Mouse (Mus musculus) embryonic facial prominence, embryonic 12.5 days (tissue): ENCODE data around the gene Bace2. TPM values are rescaled to one million over a fixed set of nuclear protein-coding genes. Genes with fewer than 3 reads are reported as not detected.

Experiments
- ATAC-seq: fragments of 200-750 bp; cut with Nextera tagmentation; 2 replicates; pipeline ENCODE4 v1.8.0; 2017; ENCODE audit not compliant: insufficient number of reproducible peaks, insufficient read depth, low FRiP score, low TSS enrichment
- H3K27ac ChIP-seq: fragments of 300-500 bp; sonication (generic); 2 replicates; pipeline ENCODE4 v1.5.1; 2016; ENCODE audit warnings: mild to moderate bottlenecking
- H3K27me3 ChIP-seq: fragments of 300-500 bp; sonication (generic); 2 replicates; pipeline ENCODE4 v1.6.1; 2016; ENCODE audit warnings: mild to moderate bottlenecking, moderate library complexity
- H3K36me3 ChIP-seq: fragments of 300-500 bp; sonication (generic); 2 replicates; pipeline ENCODE4 v1.6.1; 2016; ENCODE audit warnings: mild to moderate bottlenecking
- H3K4me1 ChIP-seq: fragments of 300-500 bp; sonication (generic); 2 replicates; pipeline ENCODE4 v1.6.1; 2016
- H3K4me2 ChIP-seq: fragments of 300-500 bp; sonication (generic); replicated peaks from 2 replicates; pipeline ENCODE4 v1.6.1; 2016; ENCODE audit warnings: mild to moderate bottlenecking, moderate library complexity
- H3K4me3 ChIP-seq: fragments of 300-500 bp; sonication (generic); 2 replicates; pipeline ENCODE4 v1.5.1; 2016; ENCODE audit warnings: mild to moderate bottlenecking
- H3K9ac ChIP-seq: fragments of 300-500 bp; sonication (generic); 2 replicates; pipeline ENCODE4 v1.6.1; 2016; ENCODE audit warnings: mild to moderate bottlenecking, moderate library complexity
- H3K9me3 ChIP-seq: fragments of 300-500 bp; sonication (generic); 2 replicates; pipeline ENCODE4 v1.6.1; 2016; ENCODE audit warnings: mild to moderate bottlenecking, moderate library complexity
- WGBS: fragments of 180-500 bp; shearing (Covaris S2); methylation state at CpG from one replicate; pipeline ENCODE4 v1.1.7; 2016; 5-methylcytosine and 5-hydroxymethylcytosine counted together
- polyA plus RNA-seq: library from polyadenylated mRNA; unstranded; fragments of >200 nt; fragmentation: Nextera tagmentation; extraction: Ambion mirVana; gene quantifications from 2 replicates; pipeline ENCODE4 v1.2.1, GENCODE M21; 2016

The Bace2 gene
- polyA plus RNA-seq: 7.2 and 8.3 TPM in 2 replicates

GRCm38 (mm10) chr16:97356499-97357187 is at the start of gene Bace2:
Gene Bace2 (plus strand): TSS chr16:97356742.
- peak; percentile 83 for ATAC-seq
- Histone ChIP-seq H3K9ac (peak within 1 kb of the TSS; percentile 45), H3K27ac (0 out of 2 replicates have a peak within 1 kb of the TSS, but pooled peaks have one; percentile 9), H3K9me3 (no peaks in the 10 kb centered on the region), H3K4me2 (peak within 1 kb of the TSS; percentile 98), H3K4me1 (peaks cover 13% of the 10 kb centered on the region; the same call in 1 of the 2 replicates), H3K4me3 (peak within 1 kb of the TSS; percentile 59), H3K36me3 (no peaks in the 10 kb centered on the region), H3K27me3 (peaks cover 36% of the 10 kb centered on the region)
- WGBS: under 1% methylated on average over 55 of the region's 58 CpGs

- Histone ChIP-seq H3K9me3 (0 out of 2 replicates have a peak, but pooled peaks cover 3% of the 10 kb centered on the region), H3K9ac (no peak overlapping the region), H3K36me3 (no peaks in the 10 kb centered on the region), H3K4me2 (no peak overlapping the region), H3K27ac (no peak overlapping the region), H3K27me3 (no peaks in the 10 kb centered on the region), H3K4me3 (no peak overlapping the region), H3K4me1 (no peaks in the 10 kb centered on the region; the same call in 1 of the 2 replicates)
- ATAC-seq: no peak
- WGBS: 26% methylated on average over 4 of the region's 4 CpGs
Observed at GRCm38 (mm10) chr16:97307594-97307993, 48.9 kb upstream of the Bace2 start.

DNA sequence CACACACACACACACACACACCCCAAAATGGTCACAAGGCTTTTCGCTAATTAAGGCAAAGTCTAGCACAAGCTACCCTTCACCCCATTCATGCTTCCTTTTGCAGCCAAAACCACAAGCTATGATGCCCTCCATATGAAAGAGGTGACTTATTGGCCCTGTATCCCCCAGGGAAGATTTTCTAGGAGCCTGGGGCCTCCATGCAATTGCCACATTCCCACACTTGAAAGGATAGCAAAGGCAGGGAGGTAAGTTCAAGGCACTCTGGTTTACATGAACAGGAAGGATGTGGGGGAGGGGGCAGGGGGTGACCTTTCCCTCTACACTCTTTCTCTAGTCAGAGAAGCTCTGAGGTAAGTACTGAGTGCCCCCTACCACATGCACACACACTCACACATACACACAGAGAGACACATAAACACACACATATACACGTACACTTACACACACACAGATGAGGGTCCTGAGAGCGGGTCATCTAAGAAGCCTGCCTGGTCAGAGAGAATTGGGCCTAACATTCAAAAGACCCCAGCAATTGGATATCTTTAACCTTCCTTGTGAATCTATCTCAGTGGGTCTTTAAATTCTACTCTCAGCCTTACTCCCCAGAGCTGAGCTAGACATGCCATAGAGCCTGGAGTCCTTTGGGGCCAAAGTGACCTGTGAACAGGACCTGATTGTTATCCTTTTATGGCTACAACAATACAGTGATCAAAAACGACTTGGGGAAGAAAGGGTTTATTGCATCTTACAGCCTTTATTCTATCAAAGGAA is 46.6 kb upstream of the Bace2 start:
- Histone ChIP-seq H3K4me1 (no peaks in the 10 kb centered on the region; the same call in 1 of the 2 replicates), H3K4me2 (no peak overlapping the region), H3K27me3 (no peaks in the 10 kb centered on the region), H3K4me3 (no peak overlapping the region), H3K9me3 (0 out of 2 replicates have a peak, but pooled peaks cover 3% of the 10 kb centered on the region), H3K36me3 (no peaks in the 10 kb centered on the region), H3K27ac (no peak overlapping the region), H3K9ac (no peak overlapping the region)
- 69% methylated on average over 4 of the region's 4 CpGs for WGBS
- no peak for ATAC-seq

- ATAC-seq: no peak
- Histone ChIP-seq H3K27ac (no peak overlapping the region), H3K4me3 (no peak overlapping the region), H3K4me2 (no peak overlapping the region), H3K36me3 (no peaks in the 10 kb centered on the region), H3K27me3 (no peaks in the 10 kb centered on the region), H3K4me1 (no peaks in the 10 kb centered on the region; the same call in 1 of the 2 replicates), H3K9ac (no peak overlapping the region), H3K9me3 (0 out of 2 replicates have a peak, but pooled peaks cover 2% of the 10 kb centered on the region)
- 79% methylated on average over 1 of the region's 1 CpGs for WGBS
Observed at GRCm38 (mm10) chr16:97310570-97310846, 46.0 kb upstream of the Bace2 start.

- Histone ChIP-seq H3K4me2 (no peak overlapping the region), H3K9me3 (no peaks in the 10 kb centered on the region), H3K27me3 (no peaks in the 10 kb centered on the region), H3K4me1 (no peaks in the 10 kb centered on the region), H3K9ac (no peak overlapping the region), H3K36me3 (no peaks in the 10 kb centered on the region), H3K27ac (no peak overlapping the region), H3K4me3 (no peak overlapping the region)
- WGBS: 32% methylated on average over 10 of the region's 10 CpGs
- ATAC-seq: peak; percentile 41; the same call in 1 of the 2 replicates
Observed at GRCm38 (mm10) chr16:97312960-97313686, 43.4 kb upstream of the Bace2 start.

GRCm38 (mm10) chr16:97321576-97321975 is 35.0 kb upstream of the Bace2 start:
- Histone ChIP-seq H3K4me2 (no peak overlapping the region), H3K4me1 (no peaks in the 10 kb centered on the region), H3K4me3 (no peak overlapping the region), H3K36me3 (no peaks in the 10 kb centered on the region), H3K9me3 (no peaks in the 10 kb centered on the region), H3K27me3 (no peaks in the 10 kb centered on the region), H3K27ac (no peak overlapping the region), H3K9ac (no peak overlapping the region)
- WGBS: 90% methylated on average over 3 of the region's 3 CpGs
- ATAC-seq: no peak

DNA sequence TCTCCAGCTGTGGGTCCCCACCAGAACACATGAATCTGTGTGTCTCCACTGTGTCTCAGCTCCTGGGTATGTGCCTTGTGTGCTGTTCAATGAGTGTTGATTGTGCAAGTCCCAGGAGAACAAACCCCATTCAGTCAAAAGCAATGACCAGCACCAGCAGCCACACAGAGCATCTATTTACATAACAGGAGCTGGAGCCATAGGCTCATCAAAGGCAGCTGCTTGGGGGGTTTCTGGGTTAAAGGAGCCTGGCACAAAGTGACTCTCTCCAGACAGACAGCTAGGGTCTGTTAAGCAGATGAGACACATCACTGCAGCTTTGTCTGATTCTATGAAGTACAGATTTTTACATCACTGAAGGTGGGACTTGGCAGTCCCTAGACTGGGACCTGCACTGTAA is 33.9 kb upstream of the Bace2 start:
- Histone ChIP-seq H3K27me3 (no peaks in the 10 kb centered on the region), H3K9ac (no peak overlapping the region), H3K4me2 (no peak overlapping the region), H3K36me3 (no peaks in the 10 kb centered on the region), H3K9me3 (no peaks in the 10 kb centered on the region), H3K4me1 (no peaks in the 10 kb centered on the region), H3K4me3 (no peak overlapping the region), H3K27ac (no peak overlapping the region)
- ATAC-seq: no peak

- no peak overlapping the region for H3K4me3 ChIP-seq
- no peaks in the 10 kb centered on the region for H3K9me3 ChIP-seq
- H3K27ac ChIP-seq: no peak overlapping the region
- H3K36me3 ChIP-seq: no peaks in the 10 kb centered on the region
- H3K4me1 ChIP-seq: no peaks in the 10 kb centered on the region
- H3K9ac ChIP-seq: no peak overlapping the region
- no peaks in the 10 kb centered on the region for H3K27me3 ChIP-seq
- WGBS: 32% methylated on average over 8 of the region's 8 CpGs
- H3K4me2 ChIP-seq: no peak overlapping the region
- no peak for ATAC-seq
Observed at GRCm38 (mm10) chr16:97325975-97326374, 30.6 kb upstream of the Bace2 start.

DNA sequence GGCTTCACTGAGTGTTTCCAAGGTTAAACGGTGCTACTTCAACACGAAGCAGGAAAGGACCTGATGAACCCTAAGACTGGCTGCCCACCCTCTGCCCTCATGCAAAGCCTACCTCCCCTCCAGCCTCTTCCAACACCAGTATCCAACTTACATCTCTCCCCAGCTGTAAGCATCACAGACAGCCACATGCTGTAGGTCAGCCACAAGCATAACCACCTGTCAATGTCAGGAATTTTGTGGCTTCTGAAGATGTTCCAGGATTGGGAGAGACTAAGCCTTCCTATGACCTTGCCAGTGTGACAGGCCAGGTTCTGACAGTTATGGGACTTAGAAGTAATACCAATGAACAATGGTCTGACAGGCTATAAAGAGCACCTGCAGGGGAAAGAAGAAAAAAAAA is 27.9 kb upstream of the Bace2 start:
- WGBS: 86% methylated on average over 2 of the region's 2 CpGs
- H3K4me1 ChIP-seq: no peaks in the 10 kb centered on the region
- no peak for ATAC-seq

GRCm38 (mm10) chr16:97353013-97353412 is 3.5 kb upstream of the Bace2 start:
- no peak overlapping the region for H3K9ac ChIP-seq
- H3K27ac ChIP-seq: no peak overlapping the region
- 79% methylated on average over 2 of the region's 2 CpGs for WGBS
- no peaks in the 10 kb centered on the region for H3K36me3 ChIP-seq
- H3K4me2 ChIP-seq: no peak overlapping the region
- no peak for ATAC-seq
- peaks cover 12% of the 10 kb centered on the region for H3K27me3 ChIP-seq
- H3K9me3 ChIP-seq: no peaks in the 10 kb centered on the region
- H3K4me3 ChIP-seq: no peak overlapping the region
- H3K4me1 ChIP-seq: peaks cover 12% of the 10 kb centered on the region; the same call in 1 of the 2 replicates

More for the DNA sequence above, 27.9 kb upstream of the Bace2 start:
- Histone ChIP-seq H3K9me3 (no peaks in the 10 kb centered on the region), H3K27me3 (no peaks in the 10 kb centered on the region), H3K4me3 (no peak overlapping the region), H3K4me2 (no peak overlapping the region), H3K27ac (no peak overlapping the region), H3K9ac (no peak overlapping the region), H3K36me3 (no peaks in the 10 kb centered on the region)

- no peak overlapping the region for H3K4me3 ChIP-seq
- no peaks in the 10 kb centered on the region for H3K36me3 ChIP-seq
- H3K4me1 ChIP-seq: peaks cover 13% of the 10 kb centered on the region; the same call in 1 of the 2 replicates
- H3K9ac ChIP-seq: no peak overlapping the region
- H3K27ac ChIP-seq: no peak overlapping the region
- H3K27me3 ChIP-seq: peaks cover 29% of the 10 kb centered on the region
- WGBS: 82% methylated on average over 2 of the region's 2 CpGs
- ATAC-seq: no peak
- no peak overlapping the region for H3K4me2 ChIP-seq
- no peaks in the 10 kb centered on the region for H3K9me3 ChIP-seq
Observed at GRCm38 (mm10) chr16:97354632-97355031, 1.9 kb upstream of the Bace2 start.
